Mouse (Mus musculus): ENCODE measurements around the gene Trpt1. TPM values are rescaled to one million over a fixed set of nuclear protein-coding genes. Genes with fewer than 3 reads are reported as not detected.

Gene Trpt1
- 18.5 and 19.6 TPM in 2 replicates for polyA plus RNA-seq (2012; rRNA removed)

DNA sequence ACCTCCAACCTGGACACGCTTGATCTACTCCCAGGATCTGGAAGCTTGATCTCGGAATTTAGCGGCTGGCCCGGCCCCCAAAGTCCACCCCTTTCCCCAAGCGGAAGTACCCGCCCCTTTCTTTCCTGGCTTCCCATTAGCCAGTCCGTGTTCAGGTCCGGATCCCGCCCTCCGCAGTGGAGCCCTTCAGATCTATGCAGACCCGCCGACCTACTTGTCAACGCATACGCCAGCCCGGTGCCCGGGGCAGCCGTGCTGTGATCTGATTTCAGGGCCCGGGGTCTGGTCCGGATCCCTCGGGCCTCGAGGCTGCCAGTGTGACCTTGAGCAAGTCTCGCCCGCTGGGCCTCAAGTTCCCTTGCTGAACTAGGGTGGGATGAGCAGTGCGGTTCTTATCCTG lies at the start of gene Trpt1, which contains the start of gene Nudt22:
Gene Trpt1, plus strand, starts transcription at position 126 of the 400 bp plus-strand sequence.
Gene Nudt22, minus strand, starts transcription at position 112 of the 400 bp plus-strand sequence.

DNA sequence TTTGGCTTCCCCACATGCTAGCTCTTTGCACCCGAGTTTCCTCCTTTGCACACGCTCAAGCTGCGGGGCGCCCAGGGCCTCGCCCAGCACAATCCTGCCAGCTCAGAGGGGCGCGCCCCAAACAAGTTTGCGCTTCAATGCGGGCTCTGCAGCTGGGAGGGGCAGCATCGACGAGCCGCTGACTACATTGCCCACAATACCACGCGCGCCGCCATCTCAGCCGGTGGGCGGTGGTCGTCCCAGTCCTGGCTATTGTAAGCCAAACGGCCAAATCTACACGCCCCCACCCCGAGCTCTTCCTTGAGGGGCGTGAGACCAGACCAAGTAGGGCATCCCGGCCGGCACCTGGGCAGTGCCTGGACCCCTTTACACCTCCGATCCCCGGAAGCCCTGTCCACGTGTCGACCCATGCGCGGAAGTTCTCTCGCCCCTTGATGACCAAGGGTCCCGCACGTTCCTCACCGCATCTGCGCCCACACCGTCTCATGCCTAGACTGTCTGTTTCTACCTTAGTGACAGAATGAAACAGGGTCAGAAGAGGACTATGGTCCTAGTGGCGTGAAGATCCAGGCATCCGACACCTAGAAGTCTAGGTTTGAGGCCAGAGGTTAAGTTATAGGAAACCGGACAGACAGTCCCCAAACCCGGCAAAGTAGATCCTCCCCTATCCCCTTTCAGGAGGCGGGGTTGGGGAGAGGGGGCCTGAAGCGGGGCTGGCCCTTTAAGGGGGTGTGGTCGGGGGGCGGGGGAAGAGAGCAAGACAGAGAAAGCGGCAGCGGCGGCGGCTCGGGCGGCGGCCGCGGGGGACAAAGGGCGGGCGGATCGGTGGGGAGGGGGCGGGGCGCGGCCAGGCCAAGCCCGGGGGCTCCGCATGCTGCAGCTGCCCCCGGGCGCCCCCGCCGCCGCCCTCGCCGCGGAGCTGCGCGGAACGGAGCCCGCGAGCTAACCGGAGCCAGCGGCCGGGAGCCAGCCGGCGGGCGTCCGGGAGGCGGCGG lies 21.4 kb upstream of the Trpt1 start, which contains the start of gene Ppp1r14b:
Gene Ppp1r14b, plus strand, starts transcription at position 758 of the 995 bp plus-strand sequence.

DNA sequence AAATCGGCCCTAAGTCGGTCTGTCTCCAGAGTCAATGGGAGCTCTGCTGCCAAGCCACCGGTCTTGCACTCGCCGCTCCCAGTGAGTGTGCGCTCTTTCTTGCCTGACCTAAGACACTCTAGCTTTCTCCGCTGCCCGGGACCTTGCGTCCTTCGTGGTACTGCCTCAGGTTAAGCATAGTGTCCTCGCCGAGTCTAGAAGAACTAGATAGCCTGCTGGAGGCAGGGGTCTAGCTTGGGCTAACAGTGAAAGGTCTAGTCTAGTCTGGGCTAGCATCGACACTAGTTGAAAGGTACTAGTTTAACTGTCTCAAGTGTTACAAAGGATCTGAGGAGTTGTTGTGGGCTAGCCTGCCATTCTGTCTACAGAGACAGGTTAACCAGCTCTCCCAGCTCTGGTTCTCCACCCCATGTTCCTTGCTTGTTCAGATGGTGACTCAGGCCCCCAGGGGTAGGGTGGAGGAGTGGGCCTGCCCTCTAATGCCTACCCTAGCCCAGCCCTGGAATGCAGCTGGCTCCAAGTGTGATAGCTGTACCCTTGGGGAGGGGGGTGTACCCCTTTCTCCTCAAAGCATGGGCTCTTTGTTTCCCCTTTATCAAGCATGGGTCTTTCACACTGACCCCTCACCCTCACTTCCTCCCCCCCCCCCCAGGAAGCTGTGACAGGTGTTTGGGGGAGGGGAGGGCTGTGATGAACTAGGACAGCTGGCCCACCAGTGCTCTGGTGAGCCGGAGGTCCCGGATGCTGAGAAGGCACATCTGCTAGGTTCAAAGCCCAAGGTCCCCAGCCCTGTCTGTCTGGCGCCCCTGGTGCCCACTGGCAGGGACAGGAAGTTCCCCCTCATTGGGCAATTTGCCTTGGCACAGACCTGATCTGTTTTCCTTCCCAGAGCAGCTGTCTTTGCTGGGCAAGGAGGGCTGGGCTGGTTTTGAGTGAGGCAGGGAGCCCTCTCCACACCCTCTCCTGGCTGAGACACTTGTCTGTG lies 20.1 kb upstream of the Trpt1 start, which contains the start of gene Plcb3:
Gene Plcb3, minus strand, starts transcription at position 934 of the 985 bp plus-strand sequence.

DNA sequence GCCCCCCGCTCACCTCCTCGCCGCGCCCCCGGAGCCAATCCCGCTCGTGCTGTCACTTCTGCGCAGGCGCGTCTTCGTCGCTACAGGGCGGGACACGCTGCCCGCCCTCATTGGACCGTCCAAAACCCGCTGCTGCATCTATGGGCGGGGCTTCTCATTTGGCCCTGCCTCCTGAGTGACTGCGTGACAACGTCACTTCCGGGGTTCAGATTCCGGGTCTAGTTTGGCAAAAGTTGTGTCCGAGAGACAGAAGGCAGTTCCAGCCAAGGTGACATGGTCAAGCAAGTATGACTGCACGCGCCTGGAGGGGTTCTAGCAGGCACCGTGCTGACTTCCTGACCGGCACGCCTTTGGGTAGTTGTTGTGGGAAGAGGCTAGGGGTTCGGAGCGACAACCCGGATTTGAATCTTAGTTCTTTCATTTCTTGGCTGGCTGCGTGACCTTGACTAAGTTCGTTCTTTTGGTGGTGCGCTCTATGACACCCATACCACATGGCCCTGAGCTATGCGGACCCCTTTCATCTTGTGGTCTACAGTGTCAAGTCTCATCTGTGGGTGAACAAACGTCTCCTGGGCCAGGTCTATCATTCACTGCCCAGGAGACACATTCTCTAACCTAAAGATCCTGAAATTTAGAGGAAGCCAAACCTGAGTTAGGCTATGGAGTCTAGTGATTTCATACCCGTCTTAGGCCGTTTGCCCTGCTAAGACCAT lies 15.4 kb upstream of the Trpt1 start, which contains the start of gene Fkbp2:
Gene Fkbp2, minus strand, starts transcription at position 121 of the 713 bp plus-strand sequence.

DNA sequence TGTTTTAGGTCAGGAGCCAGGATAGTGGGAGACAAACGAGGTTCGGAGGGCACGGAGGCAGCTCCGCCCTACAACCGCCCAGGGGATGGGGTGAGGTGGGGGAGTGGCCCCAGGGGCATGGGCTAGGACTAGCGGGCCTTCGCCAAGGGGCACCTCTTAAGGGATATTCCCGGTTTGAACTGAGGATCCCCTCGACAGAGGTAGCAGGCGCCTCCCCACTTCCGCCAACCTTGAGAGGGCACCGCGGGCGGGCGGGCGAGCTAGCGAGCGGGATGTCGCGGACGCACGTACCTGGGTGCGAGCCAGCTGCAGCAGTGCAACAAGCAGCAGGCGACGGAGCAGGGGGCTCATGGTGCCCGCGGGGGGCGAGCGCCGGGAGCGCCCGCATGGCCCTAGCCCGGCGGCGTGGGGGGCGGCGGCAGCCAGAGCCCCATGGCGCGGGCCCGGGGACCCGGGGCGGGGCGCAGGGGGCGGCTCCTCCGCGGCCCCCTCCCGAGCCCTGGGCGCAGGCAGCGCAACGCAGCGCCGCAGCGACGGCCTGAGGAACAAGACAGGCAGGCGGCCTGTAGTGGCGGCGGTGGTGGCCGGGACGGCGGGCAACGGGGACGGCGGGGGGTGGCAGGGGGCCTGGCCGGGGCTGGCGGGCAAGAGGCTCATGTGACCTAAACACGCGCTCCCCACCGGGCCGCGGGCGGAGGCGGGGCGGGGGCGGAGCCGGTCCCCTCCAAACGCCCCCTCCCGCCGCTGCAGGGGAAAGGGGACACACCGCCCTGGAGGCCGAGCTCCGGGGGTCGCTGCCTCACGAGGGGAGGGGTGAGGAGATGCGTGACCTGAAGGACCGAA lies 8.6 kb upstream of the Trpt1 start, which contains the start of gene Vegfb:
Gene Vegfb, minus strand, starts transcription at position 591 of the 843 bp plus-strand sequence.

DNA sequence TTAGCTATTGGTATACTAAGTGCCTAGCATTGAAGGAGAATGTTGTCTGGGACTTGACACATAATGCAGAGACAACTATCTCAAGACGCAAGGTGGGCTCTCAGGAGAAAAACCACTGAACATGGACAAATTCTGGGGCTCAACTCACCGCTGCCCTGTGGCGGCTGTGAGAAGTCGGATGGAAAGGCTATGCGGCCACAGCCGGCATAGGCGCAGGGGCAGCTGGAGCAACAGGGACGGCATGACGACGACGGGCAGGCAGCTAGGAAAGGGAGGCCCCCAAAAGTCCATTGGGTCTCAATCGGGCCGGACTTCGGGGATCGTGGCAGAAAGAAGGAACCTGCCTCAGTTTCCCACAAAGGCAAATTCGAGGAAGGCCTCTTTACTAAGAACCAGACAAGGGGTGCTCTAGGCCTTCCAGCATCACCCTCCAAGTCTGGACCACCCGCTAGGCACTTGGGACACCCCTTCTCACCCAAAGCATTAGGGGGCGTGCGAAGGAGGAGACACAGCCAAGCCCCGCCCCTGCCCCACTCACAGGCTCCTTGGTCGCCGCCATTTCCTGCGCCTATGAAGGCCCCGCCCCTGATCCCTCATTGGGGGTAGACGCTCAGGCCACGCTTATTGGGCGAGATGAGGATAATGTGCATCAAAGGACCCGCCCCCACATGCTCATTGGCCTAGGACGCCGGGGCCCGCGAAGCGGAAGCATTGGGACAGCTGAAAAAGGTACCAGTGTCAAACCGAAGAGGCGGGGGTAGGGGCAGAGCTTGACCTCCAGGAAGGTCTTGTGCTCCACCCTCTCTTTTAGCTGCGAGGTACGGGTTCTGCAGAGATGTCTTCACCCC lies 3.7 kb upstream of the Trpt1 start, which contains the start of gene Dnajc4:
Gene Dnajc4, minus strand, starts transcription at position 562 of the 848 bp plus-strand sequence.

DNA sequence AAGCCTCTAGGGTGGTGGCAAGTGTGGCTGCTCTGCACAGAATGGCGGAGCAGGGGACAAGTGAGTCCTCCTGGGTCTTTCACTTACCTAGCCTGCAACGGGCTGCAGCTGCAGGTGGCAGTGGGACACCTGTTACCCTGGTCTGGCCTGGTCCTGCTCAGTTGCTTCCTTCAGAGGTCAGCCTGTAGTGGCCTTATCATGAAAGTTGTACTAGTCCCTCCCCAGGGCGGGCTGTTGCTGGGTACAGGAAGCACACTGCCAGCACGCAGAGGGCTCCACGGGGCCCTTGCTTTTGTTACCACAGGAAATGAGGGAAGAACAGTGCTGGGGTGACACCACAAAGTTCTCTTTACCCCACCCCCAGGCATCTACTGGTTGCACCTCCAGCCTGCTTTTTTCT lies 23.3 kb downstream of the Trpt1 start, which contains the start of gene Fermt3:
Gene Fermt3, minus strand, starts transcription at position 279 of the 400 bp plus-strand sequence.

DNA sequence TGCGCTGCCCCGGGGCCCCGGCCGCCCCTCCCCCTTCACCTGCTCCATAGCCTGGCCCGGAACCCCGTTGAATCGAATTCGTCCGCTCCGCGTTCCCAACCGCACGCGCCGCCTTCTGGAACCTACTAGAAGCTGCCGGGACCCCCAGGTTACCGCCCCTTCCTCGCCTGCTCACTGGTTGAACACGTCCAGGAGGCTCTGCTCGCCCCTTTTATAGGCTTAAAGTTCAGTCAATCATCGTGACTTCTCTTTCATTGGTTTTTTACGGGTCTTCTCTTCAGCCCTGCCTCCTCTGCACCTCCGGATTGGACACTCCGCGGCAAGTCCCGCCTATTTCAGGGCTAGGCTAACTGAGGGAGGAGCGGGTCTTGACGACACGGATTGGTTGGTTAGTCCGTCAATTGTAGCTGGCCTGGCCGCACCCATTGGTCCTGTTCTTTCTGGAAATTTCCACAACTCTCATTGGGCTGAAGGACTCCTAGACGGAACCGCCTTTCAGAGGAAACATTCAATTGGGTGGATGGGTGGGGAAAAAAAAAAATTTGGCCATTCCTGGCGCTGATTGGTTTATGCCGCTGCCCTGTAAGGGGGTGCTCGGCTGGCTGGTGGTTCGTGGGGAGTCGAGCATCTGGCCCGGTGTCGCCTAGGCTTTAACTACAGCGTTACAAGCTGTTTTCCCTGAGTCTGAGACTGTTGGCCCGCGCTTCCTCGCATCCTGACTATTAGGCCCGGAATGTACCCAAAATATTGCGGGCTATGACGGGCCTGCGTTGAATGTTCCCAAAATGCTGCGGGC lies 44.1 kb downstream of the Trpt1 start, which contains the start of gene Stip1:
Gene Stip1, minus strand, starts transcription at position 127 of the 796 bp plus-strand sequence.

Other genes starting within 250 kb of the Trpt1 start
- 39.1 and 51.7 TPM in 2 replicates for gene Rps6ka4, start 155.5 kb upstream of the Trpt1 start, polyA plus RNA-seq (2012; rRNA removed)
- 10.2 and 12.4 TPM in 2 replicates for gene Ccdc88b, start 137.9 kb upstream of the Trpt1 start, polyA plus RNA-seq (2012; rRNA removed)
- 75.3 and 86.1 TPM in 2 replicates for gene Trmt112, start 86.4 kb upstream of the Trpt1 start, polyA plus RNA-seq (2012; rRNA removed)
- gene Prdx5, start 86.0 kb upstream of the Trpt1 start, polyA plus RNA-seq (2012; rRNA removed), result 163 and 170 TPM in 2 replicates
- 242 and 258 TPM in 2 replicates for gene Esrra, start 74.3 kb upstream of the Trpt1 start, polyA plus RNA-seq (2012; rRNA removed)
- 0.42 TPM in 1 of 2 replicates, not detected in the other for gene Catsperz, start 70.8 kb upstream of the Trpt1 start, polyA plus RNA-seq (2012; rRNA removed)
- 0.08 TPM in 1 of 2 replicates, not detected in the other for gene Kcnk4, start 61.6 kb upstream of the Trpt1 start, polyA plus RNA-seq (2012; rRNA removed)
- 119 and 145 TPM in 2 replicates for gene Bad, start 54.3 kb upstream of the Trpt1 start, polyA plus RNA-seq (2012; rRNA removed)
- gene Gpr137, start 53.7 kb upstream of the Trpt1 start, polyA plus RNA-seq (2012; rRNA removed), result 103 and 166 TPM in 2 replicates
- gene Ppp1r14b, start 21.2 kb upstream of the Trpt1 start, polyA plus RNA-seq (2012; rRNA removed), result 159 and 169 TPM in 2 replicates
- gene Plcb3, start 19.7 kb upstream of the Trpt1 start, polyA plus RNA-seq (2012; rRNA removed), result 335 and 360 TPM in 2 replicates
- gene Fkbp2, start 15.6 kb upstream of the Trpt1 start, polyA plus RNA-seq (2012; rRNA removed), result 58.5 and 60.7 TPM in 2 replicates
- gene Vegfb, start 8.5 kb upstream of the Trpt1 start, polyA plus RNA-seq (2012; rRNA removed), result 40.7 and 51.0 TPM in 2 replicates
- gene Dnajc4, start 3.6 kb upstream of the Trpt1 start, polyA plus RNA-seq (2012; rRNA removed), result 61.9 and 65.0 TPM in 2 replicates
- 90.8 and 103 TPM in 2 replicates for gene Nudt22, start within 50 bp of the Trpt1 start, polyA plus RNA-seq (2012; rRNA removed)
- 14.6 and 15.7 TPM in 2 replicates for gene Fermt3, start 23.3 kb downstream of the Trpt1 start, polyA plus RNA-seq (2012; rRNA removed)
- gene Stip1, start 43.8 kb downstream of the Trpt1 start, polyA plus RNA-seq (2012; rRNA removed), result 24.6 and 30.5 TPM in 2 replicates
- gene Macrod1, start 60.7 kb downstream of the Trpt1 start, polyA plus RNA-seq (2012; rRNA removed), result 61.6 and 63.0 TPM in 2 replicates
- 0.71 and 0.73 TPM in 2 replicates for gene Flrt1, start 109.6 kb downstream of the Trpt1 start, polyA plus RNA-seq (2012; rRNA removed)
- 108 and 134 TPM in 2 replicates for gene Otub1, start 210.2 kb downstream of the Trpt1 start, polyA plus RNA-seq (2012; rRNA removed)
- gene Cox8a, start 221.5 kb downstream of the Trpt1 start, polyA plus RNA-seq (2012; rRNA removed), result 3,278 and 6,426 TPM in 2 replicates
- 18.1 and 20.9 TPM in 2 replicates for gene Naa40, start 245.1 kb downstream of the Trpt1 start, polyA plus RNA-seq (2012; rRNA removed)

Data from colon, adult 2 months (tissue).